Mouse (Mus musculus): ENCODE results near the gene Cacna1s. TPM values are rescaled to one million over a fixed set of nuclear protein-coding genes. Genes with fewer than 3 reads are reported as not detected.

Gene Cacna1s
- polyA plus RNA-seq, 1 experiment from 2014 or later = not detected

- no peak overlapping the region for H3K4me2 ChIP-seq (ENCODE audit: low read depth, low read length)
- no peak overlapping the region for H3K9ac ChIP-seq (replicated peaks)
- H3K36me3 ChIP-seq (replicated peaks; ENCODE audit: insufficient read depth, low read length) = no peaks in the 10 kb centered on the region
- DNase-seq (no peak), ATAC-seq (no peak)
- H3K4me1 ChIP-seq (ENCODE audit: insufficient read depth) = no peaks in the 10 kb centered on the region
- H3K9me3 ChIP-seq (ENCODE audit: low read length) = no peaks in the 10 kb centered on the region
- H3K4me3 ChIP-seq (ENCODE audit: low read depth, low read length) = no peak overlapping the region
- no peak overlapping the region for H3K27ac ChIP-seq (ENCODE audit: low read depth)
- no peaks in the 10 kb centered on the region for H3K27me3 ChIP-seq (ENCODE audit: insufficient read depth, low read length)
- 47% methylated on average over 4 of the region's 4 CpGs for WGBS (ENCODE audit: insufficient replicate concordance)
- TF ChIP-seq CTCF (IDR thresholded peaks at IDR 0.05; ENCODE audit: low read depth) (no peak), EP300 (IDR thresholded peaks at IDR 0.05; ENCODE audit: low read depth) (no peak)
These were observed 25.1 kb downstream of the Cacna1s start for GRCm38 (mm10) chr1:136077656-136078055.

DNA sequence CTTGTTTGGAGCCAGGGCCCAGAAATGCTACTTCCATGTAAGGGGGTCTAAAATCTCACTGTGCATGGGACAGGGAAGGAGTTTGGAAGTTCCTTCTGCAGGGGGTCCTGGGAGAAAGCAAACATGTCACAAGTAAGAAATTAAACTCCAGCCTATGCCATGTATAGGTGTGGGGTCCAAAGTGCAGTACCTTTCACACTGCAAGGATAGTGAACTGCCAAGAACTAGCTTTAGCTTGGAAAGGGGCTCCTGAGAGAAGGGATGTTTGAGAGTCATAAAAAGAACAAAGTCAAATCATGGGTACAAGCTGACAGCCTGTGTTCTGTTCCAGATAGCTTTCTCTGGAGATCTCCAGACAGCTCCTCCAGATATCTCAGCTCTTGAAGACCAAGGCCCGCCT lies 28.6 kb downstream of the Cacna1s start:
- H3K27me3 ChIP-seq (ENCODE audit: insufficient read depth, low read length) = no peaks in the 10 kb centered on the region
- ATAC-seq = no peak
- H3K4me2 ChIP-seq (ENCODE audit: low read depth, low read length) = no peak overlapping the region

GRCm38 (mm10) chr1:136085988-136086685 lies 33.6 kb downstream of the Cacna1s start:
- Histone ChIP-seq H3K9me3 (ENCODE audit: low read length) (no peaks in the 10 kb centered on the region), H3K9ac (replicated peaks) (no peak overlapping the region), H3K4me2 (ENCODE audit: low read depth, low read length) (no peak overlapping the region), H3K27me3 (ENCODE audit: insufficient read depth, low read length) (no peaks in the 10 kb centered on the region), H3K4me1 (ENCODE audit: insufficient read depth) (no peaks in the 10 kb centered on the region), H3K4me3 (ENCODE audit: low read depth, low read length) (no peak overlapping the region), H3K36me3 (replicated peaks; ENCODE audit: insufficient read depth, low read length) (no peaks in the 10 kb centered on the region), H3K27ac (ENCODE audit: low read depth) (no peak overlapping the region)
- DNase-seq (no peak), ATAC-seq (no peak)
- WGBS (ENCODE audit: insufficient replicate concordance) = 56% methylated on average over 3 of the region's 3 CpGs
- TF ChIP-seq CTCF (IDR thresholded peaks at IDR 0.05; ENCODE audit: low read depth) (no peak), EP300 (IDR thresholded peaks at IDR 0.05; ENCODE audit: low read depth) (no peak)

More for the DNA sequence above, 28.6 kb downstream of the Cacna1s start:
- TF ChIP-seq CTCF (IDR thresholded peaks at IDR 0.05; ENCODE audit: low read depth) (no peak), EP300 (IDR thresholded peaks at IDR 0.05; ENCODE audit: low read depth) (no peak)
- Histone ChIP-seq H3K27ac (ENCODE audit: low read depth) (no peak overlapping the region), H3K36me3 (replicated peaks; ENCODE audit: insufficient read depth, low read length) (no peaks in the 10 kb centered on the region), H3K9ac (replicated peaks) (no peak overlapping the region), H3K9me3 (ENCODE audit: low read length) (no peaks in the 10 kb centered on the region), H3K4me3 (ENCODE audit: low read depth, low read length) (no peak overlapping the region), H3K4me1 (ENCODE audit: insufficient read depth) (no peaks in the 10 kb centered on the region)
- WGBS (ENCODE audit: insufficient replicate concordance) = 66% methylated on average over 1 of the region's 1 CpGs
- DNase-seq = no peak

DNA sequence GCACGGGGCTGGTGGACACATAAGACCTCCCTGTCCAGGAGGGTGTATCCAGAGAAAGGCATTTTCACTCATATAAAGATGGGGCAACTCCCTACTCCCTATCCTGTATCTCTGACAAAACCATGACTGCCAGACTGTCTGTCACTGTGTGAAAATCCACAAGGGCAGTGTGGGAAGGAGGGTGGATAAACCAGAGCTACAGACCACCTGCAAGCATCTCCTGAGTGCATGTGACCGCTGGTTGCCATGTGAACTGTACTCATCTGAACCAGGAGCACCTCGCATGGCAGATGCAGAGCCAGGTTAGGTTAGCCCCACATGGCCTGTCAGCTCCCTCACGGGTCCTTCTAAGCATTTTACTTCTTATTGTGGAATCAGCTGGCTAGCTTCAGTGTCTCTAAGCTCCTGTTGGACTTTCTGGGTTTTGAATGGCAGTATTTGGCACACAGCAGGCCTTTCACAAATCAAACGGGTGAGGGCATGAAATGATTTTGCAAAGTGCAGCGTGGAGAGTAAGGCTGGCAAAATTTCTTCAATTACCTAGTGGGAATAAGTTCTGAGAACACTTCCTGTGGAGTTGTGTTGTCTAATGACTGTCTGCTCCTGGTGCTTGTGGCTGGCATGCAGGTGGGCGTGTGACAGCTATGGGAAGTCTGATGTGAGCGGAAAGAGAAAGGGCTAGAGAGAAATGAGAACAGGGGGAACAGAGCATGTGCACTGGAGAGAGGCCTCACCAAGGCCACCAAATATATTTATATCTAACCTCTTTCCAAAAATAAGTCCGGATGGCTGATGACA lies 37.0 kb downstream of the Cacna1s start:
- TF ChIP-seq CTCF (IDR thresholded peaks at IDR 0.05; ENCODE audit: low read depth) = no peak
- H3K9me3 ChIP-seq (ENCODE audit: low read length) = no peaks in the 10 kb centered on the region
- no peak overlapping the region for H3K4me2 ChIP-seq (ENCODE audit: low read depth, low read length)
- DNase-seq (no peak), ATAC-seq (no peak)
- H3K9ac ChIP-seq (replicated peaks) = no peak overlapping the region
- no peaks in the 10 kb centered on the region for H3K4me1 ChIP-seq (ENCODE audit: insufficient read depth)
- no peaks in the 10 kb centered on the region for H3K27me3 ChIP-seq (ENCODE audit: insufficient read depth, low read length)
- H3K4me3 ChIP-seq (ENCODE audit: low read depth, low read length) = no peak overlapping the region
- H3K27ac ChIP-seq (ENCODE audit: low read depth) = no peak overlapping the region
- WGBS (ENCODE audit: insufficient replicate concordance) = 70% methylated on average over 9 of the region's 9 CpGs
- no peaks in the 10 kb centered on the region for H3K36me3 ChIP-seq (replicated peaks; ENCODE audit: insufficient read depth, low read length)

DNA sequence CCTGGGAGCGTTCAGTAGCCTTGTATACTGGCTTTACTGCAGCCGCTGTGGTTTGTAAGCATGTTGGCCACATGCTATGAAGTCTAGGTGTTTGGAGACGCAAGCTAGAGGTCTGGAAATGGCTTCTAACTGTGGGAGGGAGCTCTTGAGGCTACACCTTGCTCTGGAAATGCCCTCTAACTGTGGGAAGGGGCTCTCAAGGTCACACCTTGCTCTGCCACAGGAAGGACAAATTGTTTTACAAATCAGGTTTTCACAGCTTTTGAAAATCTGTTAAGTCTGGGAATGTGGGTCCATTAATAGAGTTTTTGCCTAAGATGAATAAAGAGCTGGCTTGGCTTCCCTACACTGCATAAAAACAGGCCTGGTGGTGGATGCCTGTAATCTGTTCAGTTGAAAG lies 41.2 kb downstream of the Cacna1s start:
- TF ChIP-seq EP300 (IDR thresholded peaks at IDR 0.05; ENCODE audit: low read depth) (no peak), CTCF (IDR thresholded peaks at IDR 0.05; ENCODE audit: low read depth) (no peak)
- Histone ChIP-seq H3K27me3 (ENCODE audit: insufficient read depth, low read length) (no peaks in the 10 kb centered on the region), H3K4me2 (ENCODE audit: low read depth, low read length) (no peak overlapping the region), H3K9me3 (ENCODE audit: low read length) (no peaks in the 10 kb centered on the region), H3K9ac (replicated peaks) (no peak overlapping the region), H3K4me1 (ENCODE audit: insufficient read depth) (no peaks in the 10 kb centered on the region), H3K36me3 (replicated peaks; ENCODE audit: insufficient read depth, low read length) (no peaks in the 10 kb centered on the region), H3K4me3 (ENCODE audit: low read depth, low read length) (no peak overlapping the region), H3K27ac (ENCODE audit: low read depth) (no peak overlapping the region)
- WGBS (ENCODE audit: insufficient replicate concordance) = 56% methylated on average over 3 of the region's 3 CpGs
- DNase-seq = no peak
- ATAC-seq = no peak

GRCm38 (mm10) chr1:136094807-136095206 lies 42.3 kb downstream of the Cacna1s start:
- no peak overlapping the region for H3K4me3 ChIP-seq (ENCODE audit: low read depth, low read length)
- TF ChIP-seq EP300 (IDR thresholded peaks at IDR 0.05; ENCODE audit: low read depth) = no peak
- no peak for TF ChIP-seq CTCF (IDR thresholded peaks at IDR 0.05; ENCODE audit: low read depth)

More at GRCm38 (mm10) chr1:136094807-136095206, 42.3 kb downstream of the Cacna1s start:
- Histone ChIP-seq H3K4me1 (ENCODE audit: insufficient read depth) (no peaks in the 10 kb centered on the region), H3K9ac (replicated peaks) (no peak overlapping the region), H3K27ac (ENCODE audit: low read depth) (no peak overlapping the region), H3K4me2 (ENCODE audit: low read depth, low read length) (no peak overlapping the region), H3K27me3 (ENCODE audit: insufficient read depth, low read length) (no peaks in the 10 kb centered on the region), H3K9me3 (ENCODE audit: low read length) (no peaks in the 10 kb centered on the region), H3K36me3 (replicated peaks; ENCODE audit: insufficient read depth, low read length) (no peaks in the 10 kb centered on the region)
- DNase-seq (no peak), ATAC-seq (no peak)
- WGBS (ENCODE audit: insufficient replicate concordance) = 68% methylated on average over 5 of the region's 5 CpGs
